Comparison of ENCODE assay signal across 9 mouse cellular contexts in the genomic region with DNA sequence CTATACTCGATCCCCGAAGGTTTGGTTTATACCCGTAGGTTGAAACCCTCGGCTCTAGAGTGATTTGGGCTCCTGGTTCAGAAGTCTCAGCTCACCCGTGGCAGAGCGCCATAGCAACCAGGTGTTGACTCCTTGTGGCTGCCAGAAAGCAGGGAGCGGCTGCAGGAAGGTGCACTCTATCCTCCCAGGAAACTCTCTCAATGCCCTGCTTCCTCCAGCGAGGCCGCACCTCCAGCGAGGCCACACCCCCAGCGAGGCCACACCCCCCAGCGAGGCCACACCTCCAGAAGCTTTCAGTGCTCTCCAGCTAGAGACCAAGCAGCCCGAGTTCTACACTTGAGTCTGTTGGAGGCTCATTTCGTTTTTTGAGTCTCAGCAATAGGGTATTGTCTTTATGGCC. TPM values are rescaled to one million over a fixed set of nuclear protein-coding genes. Genes with fewer than 3 reads are reported as not detected.
A peak's percentile ranks its signal among the peaks of the same experiment; 100 is the strongest.
DNase-seq lines count a peak whose midpoint lies in the region; ATAC-seq lines count a peak whose summit lies in the region.
"Had no signal": no experiment of that assay in that cellular context is flagged by ENCODE, and none has a peak within 500 bp of the region (broad histone marks: within the 10 kb centered on the region; RNA-seq: fewer than 3 reads in every experiment).

No protein-coding gene starts in this region.

- peak; percentile 28 to 70; a peak in 3 of 4 replicates for ATAC-seq in hematopoietic stem cell, adult 5-6 weeks (replicated peaks in 1 of 2; ENCODE audit: insufficient read depth in 1 of 2, low FRiP score in 2 of 2, low TSS enrichment in 1 of 2, low read depth in 1 of 2, poor library complexity in 2 of 2, severe bottlenecking in 2 of 2)
- ATAC-seq in lung, embryonic 15.5 days (ENCODE audit: borderline replicate concordance, extremely low read depth, low FRiP score, low TSS enrichment), result 0 out of 2 replicates have a peak, but pooled peaks have one; percentile 9

- no peak overlapping the region for H3K9ac ChIP-seq in lung, embryonic 15.5 days
- H3K9ac ChIP-seq: limb, embryonic 12.5 days had no signal

- peaks cover 10% of the 10 kb centered on the region; the same call in 1 of the 2 replicates for H3K27me3 ChIP-seq in lung, embryonic 15.5 days

- H3K4me3 ChIP-seq in lung, embryonic 15.5 days, result no peak overlapping the region
- H3K4me3 ChIP-seq: limb, embryonic 12.5 days had no signal

- H3K9me3 ChIP-seq in lung, embryonic 15.5 days, result no peaks in the 10 kb centered on the region
- H3K9me3 ChIP-seq: limb, embryonic 12.5 days had no signal

- WGBS in lung, embryonic 15.5 days, result 36% methylated on average over 14 of the region's 14 CpGs

- H3K4me2 ChIP-seq in lung, embryonic 15.5 days, result no peak overlapping the region
- H3K4me2 ChIP-seq: limb, embryonic 12.5 days had no signal

- H3K36me3 ChIP-seq in lung, embryonic 15.5 days, result peaks cover 8% of the 10 kb centered on the region; the same call in 1 of the 2 replicates

- peak; percentile 34 for DNase-seq in right cerebral cortex, postnatal 14 days
- DNase-seq in right cerebral cortex, adult 2 months (ENCODE audit: low spot score in 2 of 2), result no peak
- peak; percentile 31 for DNase-seq in embryo, embryonic 10 days (ENCODE audit: low spot score)
- peak; percentile 81 to 86 for DNase-seq in spleen, postnatal 14 days (ENCODE audit: low spot score in 2 of 2)
- DNase-seq in left cerebral cortex, adult 11 months (ENCODE audit: low spot score), result no peak
- no peak for DNase-seq in MN1 (ENCODE audit: low spot score)

- H3K27ac ChIP-seq in lung, embryonic 15.5 days, result no peak overlapping the region
- H3K27ac ChIP-seq: limb, embryonic 12.5 days had no signal

- peaks cover 26% of the 10 kb centered on the region for H3K4me1 ChIP-seq in lung, embryonic 15.5 days

RNA-seq across cellular contexts. Expression of gene Casp7, which starts 3.3 kb away (rescaled TPM):
- 35.4 and 43.1 TPM in 2 replicates for total RNA-seq in hematopoietic stem cell, adult 5-6 weeks (2017)
- 33.4 and 34.8 TPM in 2 replicates for polyA plus RNA-seq in lung, embryonic 15.5 days (2015; fragmentation: Nextera tagmentation; extraction: Ambion mirVana)

RNA-seq across cellular contexts. Expression of gene Nrap, which starts 10.4 kb away (rescaled TPM):
- 1.1 TPM in 2 replicates for total RNA-seq in hematopoietic stem cell, adult 5-6 weeks (2017)
- polyA plus RNA-seq in lung, embryonic 15.5 days (2015; fragmentation: Nextera tagmentation; extraction: Ambion mirVana), result 0.86 and 1.0 TPM in 2 replicates

Comparison
In these comparisons a context has a peak if more than half of its experiments do, and no peak if none do; other contexts are left out.
1. DNase-seq: peak in right cerebral cortex, postnatal 14 days (single experiment), embryo, embryonic 10 days (single experiment) and spleen, postnatal 14 days (2 of 2); none in right cerebral cortex, adult 2 months (0 of 2), left cerebral cortex, adult 11 months (single experiment) and MN1 (single experiment).